Mouse (Mus musculus): ENCODE data around the gene Slc35d1. TPM values are rescaled to one million over a fixed set of nuclear protein-coding genes. Genes with fewer than 3 reads are reported as not detected.
"Not testable (repeated sequence)": the region's sequence is repeated elsewhere in the genome, so short reads cannot be mapped to it uniquely, and the experiment has no call there.

Gene Slc35d1
- polyA plus RNA-seq, 1 experiment from 2014 or later, result 10.2 TPM

DNA sequence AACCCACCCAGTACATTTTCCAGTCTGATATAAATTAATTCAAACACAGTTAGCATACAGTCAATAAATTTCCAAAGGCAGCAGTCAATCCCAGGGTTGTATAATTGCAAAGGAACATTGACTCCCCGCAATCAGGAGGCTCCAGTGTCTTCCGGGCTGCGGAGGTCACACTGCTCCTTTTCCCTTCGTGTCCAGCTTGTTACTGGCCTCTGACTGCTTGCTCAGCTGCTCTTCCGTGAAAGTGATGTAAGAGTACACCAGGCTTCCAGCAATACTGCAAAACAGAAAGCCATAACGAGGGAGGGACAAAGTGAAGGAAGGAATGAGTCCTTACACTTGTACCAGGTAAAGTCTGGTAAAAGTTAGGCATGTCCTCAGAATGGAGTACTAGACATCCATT is 41.5 kb downstream of the Slc35d1 start:
- Histone ChIP-seq H3K9ac (ENCODE audit: low read length) (no peak overlapping the region), H3K36me3 (ENCODE audit: control insufficient read depth, insufficient read depth) (peaks cover 13% of the 10 kb centered on the region), H3K9me3 (replicated peaks; ENCODE audit: control insufficient read depth, low read length) (no peaks in the 10 kb centered on the region), H3K4me1 (ENCODE audit: control insufficient read depth, insufficient read depth, low read length) (peaks cover 10% of the 10 kb centered on the region), H3K27me3 (ENCODE audit: control insufficient read depth, insufficient read depth, low read length) (no peaks in the 10 kb centered on the region), H3K27ac (ENCODE audit: low read length) (no peak overlapping the region), H3K4me3 (ENCODE audit: low read length) (no peak overlapping the region), H3K4me2 (ENCODE audit: low read depth, low read length) (no peak overlapping the region)
- WGBS, result 86% methylated on average over 6 of the region's 6 CpGs
- no peak for ATAC-seq (replicated peaks; ENCODE audit: extremely low read depth, insufficient read depth, low FRiP score)

DNA sequence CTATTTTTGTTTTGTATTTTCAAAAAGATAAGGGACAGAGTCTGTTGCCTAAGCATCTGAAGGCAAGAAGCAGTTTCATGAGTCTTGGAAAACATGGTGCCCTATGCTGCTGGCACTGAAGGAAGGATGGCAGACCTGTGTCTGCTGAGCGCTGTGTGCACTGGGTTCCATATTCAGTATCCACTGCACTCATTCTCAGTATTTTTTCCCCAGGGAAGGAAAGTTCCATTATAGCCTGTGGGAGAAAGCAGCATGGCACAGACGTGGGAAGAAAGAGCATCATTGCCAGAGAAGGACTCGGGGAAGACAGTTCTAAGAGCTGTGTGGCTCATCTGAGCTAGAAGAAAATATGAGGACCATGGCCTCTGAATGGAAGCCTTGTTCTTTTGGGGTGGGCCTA is 43.7 kb downstream of the Slc35d1 start:
- no peaks in the 10 kb centered on the region for H3K4me1 ChIP-seq (ENCODE audit: control insufficient read depth, insufficient read depth, low read length)
- ATAC-seq (replicated peaks; ENCODE audit: extremely low read depth, insufficient read depth, low FRiP score), result no peak
- H3K27ac ChIP-seq (ENCODE audit: low read length), result no peak overlapping the region
- no peaks in the 10 kb centered on the region for H3K9me3 ChIP-seq (replicated peaks; ENCODE audit: control insufficient read depth, low read length)
- no peak overlapping the region for H3K4me2 ChIP-seq (ENCODE audit: low read depth, low read length)
- H3K4me3 ChIP-seq (ENCODE audit: low read length), result no peak overlapping the region
- peaks cover 13% of the 10 kb centered on the region for H3K36me3 ChIP-seq (ENCODE audit: control insufficient read depth, insufficient read depth)
- WGBS, result 88% methylated on average over 3 of the region's 3 CpGs
- H3K27me3 ChIP-seq (ENCODE audit: control insufficient read depth, insufficient read depth, low read length), result no peaks in the 10 kb centered on the region
- H3K9ac ChIP-seq (ENCODE audit: low read length), result no peak overlapping the region

DNA sequence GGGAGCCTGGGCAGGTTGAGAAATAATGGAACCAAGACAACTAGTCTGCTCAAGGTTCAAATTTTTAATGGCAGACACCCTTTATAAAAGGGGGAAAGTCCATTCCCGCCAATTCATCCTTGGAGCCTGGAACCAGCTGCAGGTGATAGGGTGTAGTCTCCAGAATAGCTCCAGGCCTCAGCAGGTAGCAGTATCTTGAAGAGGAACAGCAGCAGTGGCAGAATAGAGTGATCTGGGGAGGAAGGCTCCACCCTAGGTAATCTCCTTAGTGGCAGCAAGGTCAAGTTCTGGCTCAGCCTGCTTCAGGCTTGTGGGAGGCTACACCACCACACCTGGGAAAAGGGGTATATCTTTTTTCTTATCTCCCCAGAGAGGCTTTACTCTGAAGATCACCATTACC is 48.8 kb downstream of the Slc35d1 start:
- not testable (repeated sequence) for H3K4me1 ChIP-seq (ENCODE audit: control insufficient read depth, insufficient read depth, low read length); H3K9ac ChIP-seq (ENCODE audit: low read length); H3K4me2 ChIP-seq (ENCODE audit: low read depth, low read length); H3K27me3 ChIP-seq (ENCODE audit: control insufficient read depth, insufficient read depth, low read length); H3K4me3 ChIP-seq (ENCODE audit: low read length); H3K27ac ChIP-seq (ENCODE audit: low read length); ATAC-seq (replicated peaks; ENCODE audit: extremely low read depth, insufficient read depth, low FRiP score); H3K9me3 ChIP-seq (replicated peaks; ENCODE audit: control insufficient read depth, low read length)
- 90% methylated on average over 1 of the region's 1 CpGs for WGBS
- H3K36me3 ChIP-seq (ENCODE audit: control insufficient read depth, insufficient read depth), result peaks cover 19% of the 10 kb centered on the region; the same call in 1 of the 2 replicates

DNA sequence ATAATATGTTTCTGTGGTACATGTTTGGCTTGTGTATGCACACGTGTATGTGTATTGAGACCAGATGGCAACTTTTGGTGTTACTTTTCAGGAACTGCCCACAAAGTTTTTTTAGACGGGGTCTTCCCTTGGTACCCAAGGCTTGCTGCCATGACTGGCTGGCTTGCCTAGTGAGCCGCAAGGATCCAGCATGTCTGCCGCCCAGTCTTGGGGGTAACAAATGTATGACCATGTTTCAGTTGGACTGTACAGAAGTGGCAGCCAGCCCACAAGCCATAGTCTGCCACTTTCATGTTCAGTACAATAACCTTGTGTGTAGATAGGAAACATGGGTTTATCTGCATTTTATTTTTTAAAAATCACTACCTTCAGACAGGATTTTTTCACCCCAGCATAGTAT is 56.2 kb downstream of the Slc35d1 start:
- H3K4me1 ChIP-seq (ENCODE audit: control insufficient read depth, insufficient read depth, low read length), result no peaks in the 10 kb centered on the region
- ATAC-seq (replicated peaks; ENCODE audit: extremely low read depth, insufficient read depth, low FRiP score), result no peak
- 91% methylated on average over 4 of the region's 4 CpGs for WGBS
- H3K4me2 ChIP-seq (ENCODE audit: low read depth, low read length), result no peak overlapping the region
- no peaks in the 10 kb centered on the region for H3K27me3 ChIP-seq (ENCODE audit: control insufficient read depth, insufficient read depth, low read length)
- no peak overlapping the region for H3K27ac ChIP-seq (ENCODE audit: low read length)
- H3K36me3 ChIP-seq (ENCODE audit: control insufficient read depth, insufficient read depth), result peaks cover 49% of the 10 kb centered on the region
- H3K9me3 ChIP-seq (replicated peaks; ENCODE audit: control insufficient read depth, low read length), result no peaks in the 10 kb centered on the region
- no peak overlapping the region for H3K9ac ChIP-seq (ENCODE audit: low read length)
- no peak overlapping the region for H3K4me3 ChIP-seq (ENCODE audit: low read length)

DNA sequence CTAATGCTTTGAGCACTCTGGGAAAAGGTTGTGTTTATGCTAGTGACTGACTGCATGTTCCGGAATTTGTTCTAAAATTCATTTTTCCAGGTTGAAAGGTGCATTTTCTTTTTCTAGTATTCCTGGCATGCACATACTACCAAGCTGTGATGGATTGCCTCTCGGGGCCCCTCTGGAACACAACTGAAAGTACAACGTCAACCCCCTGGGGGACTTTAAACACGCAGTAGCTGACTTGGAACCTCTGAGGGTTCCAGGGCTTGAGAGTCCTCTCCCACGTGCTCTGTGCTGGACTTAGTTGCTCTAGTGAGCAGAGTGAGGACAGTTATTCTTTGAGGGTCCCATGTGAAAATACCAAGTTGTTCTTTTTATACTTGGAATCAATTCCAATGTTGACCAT is 63.0 kb downstream of the Slc35d1 start:
- H3K27ac ChIP-seq (ENCODE audit: low read length), result no peak overlapping the region
- 82% methylated on average over 5 of the region's 5 CpGs for WGBS
- H3K4me3 ChIP-seq (ENCODE audit: low read length), result no peak overlapping the region
- no peaks in the 10 kb centered on the region for H3K4me1 ChIP-seq (ENCODE audit: control insufficient read depth, insufficient read depth, low read length)
- H3K9ac ChIP-seq (ENCODE audit: low read length), result no peak overlapping the region
- no peak overlapping the region for H3K4me2 ChIP-seq (ENCODE audit: low read depth, low read length)
- no peaks in the 10 kb centered on the region for H3K9me3 ChIP-seq (replicated peaks; ENCODE audit: control insufficient read depth, low read length)
- ATAC-seq (replicated peaks; ENCODE audit: extremely low read depth, insufficient read depth, low FRiP score), result no peak
- peaks cover 49% of the 10 kb centered on the region for H3K36me3 ChIP-seq (ENCODE audit: control insufficient read depth, insufficient read depth)
- no peaks in the 10 kb centered on the region for H3K27me3 ChIP-seq (ENCODE audit: control insufficient read depth, insufficient read depth, low read length)

DNA sequence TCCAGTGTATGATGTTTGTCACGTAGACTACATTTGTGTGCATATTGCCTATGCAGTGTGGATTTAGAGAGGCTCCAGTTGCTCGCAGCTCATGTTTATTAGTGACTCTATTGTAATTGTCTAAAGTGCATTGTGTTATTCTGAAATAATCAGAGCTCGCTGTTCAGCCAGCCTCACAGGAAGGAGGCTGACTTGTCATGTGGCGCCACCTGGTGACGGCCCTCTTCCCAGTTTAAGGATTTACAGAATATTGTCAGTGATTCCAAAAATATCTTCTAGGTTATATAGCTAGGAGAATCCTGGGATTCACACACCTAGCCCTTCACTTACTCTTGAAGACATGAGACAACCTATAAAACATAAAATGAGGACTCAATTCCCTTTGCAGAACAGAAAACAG is 68.6 kb downstream of the Slc35d1 start:
- ATAC-seq (replicated peaks; ENCODE audit: extremely low read depth, insufficient read depth, low FRiP score), result no peak
- no peak overlapping the region for H3K4me3 ChIP-seq (ENCODE audit: low read length)
- no peak overlapping the region for H3K4me2 ChIP-seq (ENCODE audit: low read depth, low read length)
- H3K27me3 ChIP-seq (ENCODE audit: control insufficient read depth, insufficient read depth, low read length), result no peaks in the 10 kb centered on the region
- H3K4me1 ChIP-seq (ENCODE audit: control insufficient read depth, insufficient read depth, low read length), result no peaks in the 10 kb centered on the region
- no peaks in the 10 kb centered on the region for H3K9me3 ChIP-seq (replicated peaks; ENCODE audit: control insufficient read depth, low read length)
- no peak overlapping the region for H3K27ac ChIP-seq (ENCODE audit: low read length)
- 41% methylated on average over 5 of the region's 5 CpGs for WGBS
- H3K9ac ChIP-seq (ENCODE audit: low read length), result no peak overlapping the region
- peaks cover 43% of the 10 kb centered on the region for H3K36me3 ChIP-seq (ENCODE audit: control insufficient read depth, insufficient read depth)

DNA sequence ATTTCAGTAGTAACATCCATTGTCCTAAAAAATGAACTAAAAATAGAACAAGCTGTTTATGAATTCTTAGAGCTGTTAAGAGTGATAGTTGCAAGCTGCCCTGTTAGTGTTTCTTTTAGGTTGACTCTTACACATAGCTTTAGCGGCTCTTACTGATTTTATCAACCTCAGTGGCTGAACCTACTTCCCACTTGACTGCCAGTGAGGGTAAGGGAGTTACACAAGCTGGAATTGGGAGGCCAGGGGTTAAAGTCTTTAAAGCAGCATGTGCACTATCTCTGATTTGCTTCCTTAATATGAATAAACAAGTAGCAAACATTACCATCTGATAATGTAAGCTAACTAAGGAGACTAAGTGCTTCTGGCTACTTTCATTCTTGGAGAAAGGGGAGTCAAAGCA is 78.0 kb downstream of the Slc35d1 start:
- Histone ChIP-seq H3K27ac (ENCODE audit: low read length) (no peak overlapping the region), H3K9ac (ENCODE audit: low read length) (no peak overlapping the region), H3K36me3 (ENCODE audit: control insufficient read depth, insufficient read depth) (peaks cover 21% of the 10 kb centered on the region), H3K27me3 (ENCODE audit: control insufficient read depth, insufficient read depth, low read length) (no peaks in the 10 kb centered on the region), H3K4me2 (ENCODE audit: low read depth, low read length) (no peak overlapping the region), H3K9me3 (replicated peaks; ENCODE audit: control insufficient read depth, low read length) (no peaks in the 10 kb centered on the region), H3K4me1 (ENCODE audit: control insufficient read depth, insufficient read depth, low read length) (peaks cover 3% of the 10 kb centered on the region), H3K4me3 (ENCODE audit: low read length) (no peak overlapping the region)
- 29% methylated on average over 1 of the region's 1 CpGs for WGBS
- no peak for ATAC-seq (replicated peaks; ENCODE audit: extremely low read depth, insufficient read depth, low FRiP score)

DNA sequence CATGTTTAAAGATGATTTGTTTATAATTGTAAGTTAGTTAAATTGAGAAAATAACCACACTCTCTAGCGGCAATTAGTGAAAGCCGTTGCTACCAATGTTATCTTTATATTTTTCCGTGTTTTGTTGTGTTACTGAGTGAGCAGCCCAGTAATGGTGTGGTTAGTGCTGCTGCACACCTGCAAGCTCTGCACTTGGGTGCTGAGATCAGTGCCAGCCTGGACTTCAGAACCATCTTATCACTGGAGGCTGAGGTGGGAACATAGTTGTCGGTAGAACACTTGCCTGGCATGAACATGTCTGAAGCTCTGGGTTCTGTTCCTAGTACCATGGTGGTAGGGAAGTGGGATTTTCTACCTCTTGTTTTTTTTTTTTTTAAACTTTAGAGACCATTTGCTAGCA is 88.4 kb downstream of the Slc35d1 start:
- H3K9me3 ChIP-seq (replicated peaks; ENCODE audit: control insufficient read depth, low read length), result no peaks in the 10 kb centered on the region
- peaks cover 15% of the 10 kb centered on the region for H3K4me1 ChIP-seq (ENCODE audit: control insufficient read depth, insufficient read depth, low read length)
- H3K4me3 ChIP-seq (ENCODE audit: low read length), result no peak overlapping the region
- no peak overlapping the region for H3K4me2 ChIP-seq (ENCODE audit: low read depth, low read length)
- H3K27me3 ChIP-seq (ENCODE audit: control insufficient read depth, insufficient read depth, low read length), result no peaks in the 10 kb centered on the region
- 72% methylated on average over 4 of the region's 4 CpGs for WGBS
- H3K36me3 ChIP-seq (ENCODE audit: control insufficient read depth, insufficient read depth), result peaks cover 3% of the 10 kb centered on the region; the same call in 1 of the 2 replicates
- no peak overlapping the region for H3K27ac ChIP-seq (ENCODE audit: low read length)
- H3K9ac ChIP-seq (ENCODE audit: low read length), result no peak overlapping the region
- no peak for ATAC-seq (replicated peaks; ENCODE audit: extremely low read depth, insufficient read depth, low FRiP score)

DNA sequence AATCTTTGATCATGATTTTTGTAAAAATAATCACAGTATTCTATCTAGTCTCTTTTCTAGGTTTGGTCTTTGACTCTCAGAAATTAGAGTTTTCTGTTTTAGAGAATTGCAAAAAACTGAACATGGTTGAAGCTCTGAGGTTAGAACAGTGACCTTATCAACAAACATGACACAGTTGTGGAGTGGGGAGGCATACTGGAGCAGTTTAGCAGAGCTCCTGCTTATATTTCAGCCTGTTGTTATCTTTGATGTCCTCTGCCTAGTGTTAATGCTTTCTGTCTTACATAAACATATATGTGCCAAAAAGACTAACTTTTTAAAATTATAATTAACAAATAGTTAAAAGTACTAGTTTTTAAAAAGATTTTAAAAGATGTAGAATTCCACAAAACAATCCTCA is 91.4 kb downstream of the Slc35d1 start:
- H3K9ac ChIP-seq (ENCODE audit: low read length), result no peak overlapping the region
- no peak for ATAC-seq (replicated peaks; ENCODE audit: extremely low read depth, insufficient read depth, low FRiP score)
- no peak overlapping the region for H3K4me2 ChIP-seq (ENCODE audit: low read depth, low read length)
- no peak overlapping the region for H3K4me3 ChIP-seq (ENCODE audit: low read length)
- H3K27me3 ChIP-seq (ENCODE audit: control insufficient read depth, insufficient read depth, low read length), result no peaks in the 10 kb centered on the region
- H3K9me3 ChIP-seq (replicated peaks; ENCODE audit: control insufficient read depth, low read length), result no peaks in the 10 kb centered on the region
- H3K27ac ChIP-seq (ENCODE audit: low read length), result no peak overlapping the region
- H3K36me3 ChIP-seq (ENCODE audit: control insufficient read depth, insufficient read depth), result no peaks in the 10 kb centered on the region
- peaks cover 25% of the 10 kb centered on the region for H3K4me1 ChIP-seq (ENCODE audit: control insufficient read depth, insufficient read depth, low read length)

DNA sequence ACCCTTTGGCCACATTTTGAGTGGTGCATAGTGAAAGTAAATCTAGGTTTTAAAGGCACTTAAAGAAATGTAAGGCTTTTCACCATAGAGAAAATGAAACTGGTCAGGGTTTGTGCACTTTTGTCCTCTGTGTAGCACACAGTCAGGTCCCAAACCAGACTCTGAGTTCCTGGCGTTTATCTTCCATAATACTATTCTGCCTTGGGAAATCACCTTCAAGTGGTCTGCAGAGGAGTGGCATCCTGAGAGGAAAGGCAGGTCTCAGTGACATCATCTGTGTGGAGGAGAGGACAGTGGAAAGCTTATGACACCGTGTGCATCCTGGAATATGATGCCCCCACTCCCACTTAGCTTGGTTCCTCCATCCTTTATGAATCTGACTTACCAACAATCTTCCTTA is 91.9 kb downstream of the Slc35d1 start:
- peaks cover 27% of the 10 kb centered on the region for H3K4me1 ChIP-seq (ENCODE audit: control insufficient read depth, insufficient read depth, low read length)
- H3K9ac ChIP-seq (ENCODE audit: low read length), result peak overlapping the region; percentile 29; the same call in 1 of the 2 replicates
- H3K36me3 ChIP-seq (ENCODE audit: control insufficient read depth, insufficient read depth), result no peaks in the 10 kb centered on the region
- H3K27ac ChIP-seq (ENCODE audit: low read length), result peak overlapping the region; percentile 56
- H3K27me3 ChIP-seq (ENCODE audit: control insufficient read depth, insufficient read depth, low read length), result no peaks in the 10 kb centered on the region
- H3K9me3 ChIP-seq (replicated peaks; ENCODE audit: control insufficient read depth, low read length), result no peaks in the 10 kb centered on the region
- WGBS, result 19% methylated on average over 2 of the region's 2 CpGs
- H3K4me2 ChIP-seq (ENCODE audit: low read depth, low read length), result peak overlapping the region; percentile 43
- 0 out of 2 replicates have a peak overlapping the region, but pooled peaks have one; percentile 5 for H3K4me3 ChIP-seq (ENCODE audit: low read length)
- no peak for ATAC-seq (replicated peaks; ENCODE audit: extremely low read depth, insufficient read depth, low FRiP score)

Data from heart, embryonic 16.5 days (tissue).